Mouse (Mus musculus) liver, embryonic 15.5 days (tissue): ENCODE results near the gene Gm49373. TPM values are rescaled to one million over a fixed set of nuclear protein-coding genes. Genes with fewer than 3 reads are reported as not detected.

ENCODE experiments used
- ATAC-seq: fragments of 200-750 bp; cut with Nextera tagmentation; 2 replicates; pipeline ENCODE4 v1.8.0; 2017; ENCODE audit warnings: moderate number of reproducible peaks, mild to moderate bottlenecking, moderate library complexity; ENCODE audit not compliant: insufficient read depth
- H3K27ac ChIP-seq: fragments of 300-500 bp; sonication (generic); replicated peaks from 2 replicates; pipeline ENCODE4 v1.5.1; 2015; ENCODE audit warnings: mild to moderate bottlenecking, inconsistent platforms
- H3K27me3 ChIP-seq: fragments of 300-500 bp; sonication (generic); 2 replicates; pipeline ENCODE4 v1.6.1; 2015; ENCODE audit warnings: mild to moderate bottlenecking, inconsistent platforms
- H3K36me3 ChIP-seq: fragments of 300-500 bp; sonication (generic); replicated peaks from 2 replicates; pipeline ENCODE4 v1.6.1; 2015; ENCODE audit warnings: moderate library complexity, mild to moderate bottlenecking, inconsistent platforms
- H3K4me1 ChIP-seq: fragments of 300-500 bp; sonication (generic); replicated peaks from 2 replicates; pipeline ENCODE4 v1.6.1; 2015; ENCODE audit warnings: inconsistent platforms
- H3K4me2 ChIP-seq: fragments of 300-500 bp; sonication (generic); 2 replicates; pipeline ENCODE4 v1.6.1; 2015; ENCODE audit warnings: moderate library complexity, mild to moderate bottlenecking, inconsistent platforms
- H3K4me3 ChIP-seq: fragments of 300-500 bp; sonication (generic); replicated peaks from 2 replicates; pipeline ENCODE4 v1.5.1; 2015; ENCODE audit warnings: mild to moderate bottlenecking, inconsistent platforms
- H3K9ac ChIP-seq: fragments of 300-500 bp; sonication (generic); 2 replicates; pipeline ENCODE4 v1.6.1; 2015; ENCODE audit warnings: moderate library complexity, mild to moderate bottlenecking, inconsistent platforms
- H3K9me3 ChIP-seq: fragments of 300-500 bp; sonication (generic); replicated peaks from 2 replicates; pipeline ENCODE4 v1.6.1; 2016; ENCODE audit warnings: inconsistent platforms
- WGBS: fragments of 180-500 bp; shearing (Covaris S2); methylation state at CpG from one replicate; pipeline ENCODE4 v1.1.7; 2015; ENCODE audit warnings: mixed read lengths; ENCODE audit not compliant: insufficient replicate concordance; 5-methylcytosine and 5-hydroxymethylcytosine counted together
- microRNA counts: library from miRNA; unstranded; fragments of <30 nt; microRNA quantifications from one replicate; lab custom pipeline; 2016
- microRNA-seq: library from miRNA; unstranded; fragments of <30 nt; microRNA quantifications from one replicate; pipeline ENCODE4, GENCODE M21; 2016
- polyA plus RNA-seq: library from polyadenylated mRNA; unstranded; fragments of >200 nt; fragmentation: Nextera tagmentation; extraction: Ambion mirVana; gene quantifications from 2 replicates; pipeline ENCODE4 v1.2.1, GENCODE M21; 2015

Gene Gm49373
- polyA plus RNA-seq, 1 experiment from 2014 or later, result 0.18 TPM

- ATAC-seq, result peak; percentile 68
- Histone ChIP-seq H3K9me3 (no peaks in the 10 kb centered on the region), H3K27ac (peak within 1 kb of the TSS; percentile 38; the same call in 1 of the 2 replicates), H3K4me3 (peak within 1 kb of the TSS; percentile 53), H3K9ac (peak within 1 kb of the TSS; percentile 36; the same call in 1 of the 2 replicates), H3K4me1 (peaks cover 59% of the 10 kb centered on the region), H3K27me3 (peaks cover 59% of the 10 kb centered on the region), H3K4me2 (peak within 1 kb of the TSS; percentile 68), H3K36me3 (no peaks in the 10 kb centered on the region)
- under 1% methylated on average over 30 of the region's 30 CpGs for WGBS
Observed at GRCm38 (mm10) chr9:21015571-21016130, 57.2 kb downstream of the Gm49373 start, which contains the start of gene Icam1. Icam1 (plus strand) TSS chr9:21015985.

- Histone ChIP-seq H3K9ac (peak overlapping the region; percentile 36; the same call in 1 of the 2 replicates), H3K27me3 (peaks cover 59% of the 10 kb centered on the region), H3K4me3 (peak overlapping the region; percentile 53), H3K4me1 (peaks cover 62% of the 10 kb centered on the region), H3K27ac (peak overlapping the region; percentile 38; the same call in 1 of the 2 replicates), H3K9me3 (no peaks in the 10 kb centered on the region), H3K36me3 (no peaks in the 10 kb centered on the region), H3K4me2 (peak overlapping the region; percentile 68)
- 4% methylated on average over 29 of the region's 29 CpGs for WGBS
- peak; percentile 35; the same call in 1 of the 2 replicates for ATAC-seq
Observed at GRCm38 (mm10) chr9:21014691-21015570, 58.0 kb downstream of the Gm49373 start.

MicroRNA genes within 50 kb of the gene (microRNA counts, 519-probe panel; counts per million panel counts)
- 3,615 counts per million, percentile 73 among the panel's probes with 10 or more counts for microRNA mmu-miR-1900 (lab: Ali Mortazavi, UCI)

Small RNAs within 50 kb of the gene (microRNA-seq; reads per million reads assigned to microRNA genes)
- gene Mir1900 (not detected), gene Mir7082 (not detected)

Other genes with a start within 250 kb of the Gm49373 start
- 5.0 and 7.0 TPM in 2 replicates for gene A230050P20Rik, start 204.5 kb downstream of the Gm49373 start, polyA plus RNA-seq
- gene Angptl6, start 193.4 kb downstream of the Gm49373 start, polyA plus RNA-seq, result 9.1 and 10.6 TPM in 2 replicates
- gene Ppan, start 184.9 kb downstream of the Gm49373 start, polyA plus RNA-seq, result 55.0 and 61.3 TPM in 2 replicates
- gene Eif3g, start 174.5 kb downstream of the Gm49373 start, polyA plus RNA-seq, result 178 and 180 TPM in 2 replicates
- 54.5 and 59.1 TPM in 2 replicates for gene Dnmt1, start 113.2 kb downstream of the Gm49373 start, polyA plus RNA-seq
- 4.2 and 4.8 TPM in 2 replicates for gene S1pr2, start 96.3 kb downstream of the Gm49373 start, polyA plus RNA-seq
- 62.1 and 66.9 TPM in 2 replicates for gene Mrpl4, start 70.4 kb downstream of the Gm49373 start, polyA plus RNA-seq
- 10.2 and 11.3 TPM in 2 replicates for gene Icam1, start 57.1 kb downstream of the Gm49373 start, polyA plus RNA-seq
- gene Icam4, start 43.7 kb downstream of the Gm49373 start, polyA plus RNA-seq, result 195 and 201 TPM in 2 replicates
- gene Icam5, start 41.0 kb downstream of the Gm49373 start, polyA plus RNA-seq, result 0.25 and 0.43 TPM in 2 replicates
- gene Zglp1, start 6.0 kb downstream of the Gm49373 start, polyA plus RNA-seq, result 0.63 TPM in 1 of 2 replicates, not detected in the other
- 29.1 and 31.1 TPM in 2 replicates for gene Fdx1l, start 518 bp upstream of the Gm49373 start, polyA plus RNA-seq
- 1.9 and 2.4 TPM in 2 replicates for gene Gm38431, start 18.9 kb upstream of the Gm49373 start, polyA plus RNA-seq
- 21.7 and 23.4 TPM in 2 replicates for gene Raver1, start 18.9 kb upstream of the Gm49373 start, polyA plus RNA-seq
- 7.4 and 8.8 TPM in 2 replicates for gene Tyk2, start 58.1 kb upstream of the Gm49373 start, polyA plus RNA-seq
- gene Cdc37, start 76.9 kb upstream of the Gm49373 start, polyA plus RNA-seq, result 115 and 122 TPM in 2 replicates
- gene Pde4a, start 92.6 kb upstream of the Gm49373 start, polyA plus RNA-seq, result 1.7 and 1.8 TPM in 2 replicates
- gene Keap1, start 166.3 kb upstream of the Gm49373 start, polyA plus RNA-seq, result 27.9 and 30.5 TPM in 2 replicates
- gene S1pr5, start 175.3 kb upstream of the Gm49373 start, polyA plus RNA-seq, result 0.06 and 0.07 TPM in 2 replicates
- gene Atg4d, start 192.2 kb upstream of the Gm49373 start, polyA plus RNA-seq, result 97.2 and 118 TPM in 2 replicates
- gene Kri1, start 214.9 kb upstream of the Gm49373 start, polyA plus RNA-seq, result 6.0 and 6.7 TPM in 2 replicates
- gene Cdkn2d, start 218.3 kb upstream of the Gm49373 start, polyA plus RNA-seq, result 129 and 144 TPM in 2 replicates
- 0.28 and 0.68 TPM in 2 replicates for gene Ap1m2, start 239.2 kb upstream of the Gm49373 start, polyA plus RNA-seq
- gene Slc44a2, start 247.6 kb upstream of the Gm49373 start, polyA plus RNA-seq, result 16.7 and 17.6 TPM in 2 replicates